Mouse (Mus musculus) G1E (cell line): ENCODE measurements at regions not wholly inside any gene's neighbourhood (a gene's known extent, or its start where the extent isn't known, plus 50 kb on each side); places are given as distances from the start of the nearest gene placed in this dataset.
"Not testable (repeated sequence)": the region's sequence is repeated elsewhere in the genome, so short reads cannot be mapped to it uniquely, and the experiment has no call there.

Experiments
- ATAC-seq: 2 replicates; pipeline ENCODE4 v1.8.0; 2016; ENCODE audit warnings: mild to moderate bottlenecking; ENCODE audit not compliant: insufficient number of reproducible peaks, poor library complexity, low FRiP score, severe bottlenecking; ENCODE audit errors: extremely low read depth
- DNase-seq: peaks from one replicate; pipeline ENCODE4 v3.0.0; 2012; ENCODE audit warnings: low spot score
- H3K27me3 ChIP-seq: 2 replicates; pipeline ENCODE4 v1.6.1; 2012; ENCODE audit warnings: mild to moderate bottlenecking, low read length, inconsistent platforms; ENCODE audit not compliant: insufficient read depth
- H3K36me3 ChIP-seq: replicated peaks from 2 replicates; pipeline ENCODE3; 2012; ENCODE audit warnings: mild to moderate bottlenecking, inconsistent platforms
- H3K4me1 ChIP-seq: 2 replicates; pipeline ENCODE4 v1.6.1; 2012; ENCODE audit warnings: low read depth, low read length, inconsistent platforms, mixed read lengths; ENCODE audit not compliant: insufficient read depth
- H3K4me3 ChIP-seq: 2 replicates; pipeline ENCODE4 v1.5.1; 2012; ENCODE audit warnings: low read depth, mild to moderate bottlenecking, inconsistent platforms, low read length, moderate library complexity, mixed read lengths
- H3K9me3 ChIP-seq: replicated peaks from 2 replicates; pipeline ENCODE4 v1.6.1; 2012; ENCODE audit warnings: inconsistent platforms
- CTCF ChIP-seq: IDR thresholded peaks from 2 replicates; pipeline ENCODE4 v1.5.1; 2012; ENCODE audit warnings: low read depth, low read length, inconsistent platforms, mixed read lengths
- GATA1 ChIP-seq: IDR thresholded peaks from 2 replicates; pipeline ENCODE4 v1.6.1; 2012; ENCODE audit warnings: borderline replicate concordance, low read length, inconsistent platforms, mixed read lengths
- GATA2 ChIP-seq: IDR thresholded peaks from 2 replicates; pipeline ENCODE4 v1.6.1; 2012; ENCODE audit warnings: low read depth, low read length, inconsistent platforms, borderline replicate concordance
- POLR2AphosphoS5 ChIP-seq: IDR thresholded peaks from 2 replicates; pipeline ENCODE4 v1.6.1; 2012; ENCODE audit warnings: low read depth, low read length, inconsistent platforms; ENCODE audit not compliant: insufficient replicate concordance
- TAL1 ChIP-seq: conservative IDR thresholded peaks from 2 replicates; pipeline ENCODE4 v1.6.1; 2012; ENCODE audit warnings: low read depth, low read length, inconsistent platforms, mixed read lengths

- no peak for ATAC-seq
- no peaks in the 10 kb centered on the region for H3K4me1 ChIP-seq
- H3K4me3 ChIP-seq = no peak overlapping the region
- no peak for TF ChIP-seq GATA1
- no peak for TF ChIP-seq POLR2AphosphoS5
- TF ChIP-seq CTCF = no peak
- TF ChIP-seq TAL1 = no peak
- no peak for TF ChIP-seq GATA2
- DNase-seq = no peak
- H3K36me3 ChIP-seq = no peaks in the 10 kb centered on the region
- peaks cover 57% of the 10 kb centered on the region for H3K9me3 ChIP-seq
- no peaks in the 10 kb centered on the region for H3K27me3 ChIP-seq
These were observed 395.4 kb upstream of the Zfp507 start for GRCm38 (mm10) chr7:36198091-36198700.

DNA sequence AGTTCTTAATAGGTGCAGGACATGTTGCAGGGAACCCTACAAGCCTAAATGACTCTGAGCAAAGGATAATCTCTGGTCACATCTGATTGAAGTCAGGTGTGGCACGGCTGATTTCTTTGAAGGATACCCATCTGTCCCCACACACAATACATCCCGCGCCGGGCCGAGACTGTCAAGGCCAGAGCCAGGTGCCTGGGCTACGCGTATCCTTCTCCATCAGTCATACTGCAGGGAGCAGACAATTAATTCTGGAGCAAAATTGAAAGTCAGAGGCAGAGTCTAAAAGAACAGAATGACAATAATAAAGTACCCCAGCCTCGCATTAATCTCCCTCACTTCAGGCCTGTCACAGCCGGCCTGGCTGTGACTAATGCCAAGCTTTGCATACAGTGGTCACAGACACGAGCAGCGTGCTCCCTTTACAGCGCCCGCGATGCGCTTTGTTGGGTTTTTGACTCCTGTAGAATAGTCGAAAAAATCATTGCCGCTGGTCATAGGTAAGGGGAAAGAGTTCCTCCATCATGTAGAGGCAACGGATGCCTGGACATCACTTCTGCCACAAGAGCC is 393.4 kb upstream of the Zfp507 start:
- TF ChIP-seq TAL1 (no peak), POLR2AphosphoS5 (no peak), GATA2 (no peak), CTCF (no peak), GATA1 (no peak)
- no peaks in the 10 kb centered on the region for H3K27me3 ChIP-seq
- H3K9me3 ChIP-seq = peaks cover 61% of the 10 kb centered on the region
- DNase-seq (no peak), ATAC-seq (no peak)
- no peaks in the 10 kb centered on the region for H3K4me1 ChIP-seq
- H3K36me3 ChIP-seq = no peaks in the 10 kb centered on the region
- no peak overlapping the region for H3K4me3 ChIP-seq

DNA sequence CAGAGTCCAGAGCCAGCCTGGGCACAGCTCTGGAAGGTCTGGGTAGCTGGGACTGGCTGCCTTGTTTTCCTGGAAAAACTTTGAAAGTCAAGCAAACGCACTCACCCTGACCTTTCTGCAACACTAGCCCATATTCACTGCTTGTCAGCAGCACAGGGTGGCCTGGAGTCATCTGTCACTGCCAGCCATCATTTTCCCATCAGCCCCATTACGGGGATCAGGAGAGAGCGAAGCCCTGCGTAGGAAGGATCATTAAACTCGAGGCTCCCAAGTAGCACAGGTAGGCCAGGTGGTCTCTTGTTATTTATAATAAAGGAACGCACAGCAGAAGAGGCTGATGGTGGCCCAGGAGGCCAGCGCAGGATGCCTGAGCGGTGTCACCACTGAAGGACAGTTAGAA is 389.8 kb upstream of the Zfp507 start:
- H3K4me1 ChIP-seq = no peaks in the 10 kb centered on the region
- ATAC-seq (no peak), DNase-seq (no peak)
- no peak overlapping the region for H3K4me3 ChIP-seq
- H3K36me3 ChIP-seq = no peaks in the 10 kb centered on the region
- TF ChIP-seq TAL1 (no peak), GATA1 (no peak)
- H3K9me3 ChIP-seq = peaks cover 65% of the 10 kb centered on the region
- no peaks in the 10 kb centered on the region for H3K27me3 ChIP-seq

GRCm38 (mm10) chr7:36177947-36178346 is 375.1 kb upstream of the Zfp507 start:
- DNase-seq (no peak), ATAC-seq (no peak)
- no peaks in the 10 kb centered on the region for H3K36me3 ChIP-seq
- H3K4me3 ChIP-seq = no peak overlapping the region
- H3K27me3 ChIP-seq = no peaks in the 10 kb centered on the region
- TF ChIP-seq POLR2AphosphoS5 = no peak
- no peak for TF ChIP-seq GATA2
- peaks cover 48% of the 10 kb centered on the region for H3K9me3 ChIP-seq
- no peaks in the 10 kb centered on the region for H3K4me1 ChIP-seq

GRCm38 (mm10) chr7:36175296-36175695 is 372.5 kb upstream of the Zfp507 start:
- DNase-seq (no peak), ATAC-seq (no peak)
- H3K4me1 ChIP-seq = no peaks in the 10 kb centered on the region
- TF ChIP-seq GATA1 (no peak), TAL1 (no peak), POLR2AphosphoS5 (no peak), CTCF (no peak), GATA2 (no peak)
- no peaks in the 10 kb centered on the region for H3K36me3 ChIP-seq
- H3K4me3 ChIP-seq = no peak overlapping the region
- no peaks in the 10 kb centered on the region for H3K27me3 ChIP-seq
- peaks cover 45% of the 10 kb centered on the region for H3K9me3 ChIP-seq

DNA sequence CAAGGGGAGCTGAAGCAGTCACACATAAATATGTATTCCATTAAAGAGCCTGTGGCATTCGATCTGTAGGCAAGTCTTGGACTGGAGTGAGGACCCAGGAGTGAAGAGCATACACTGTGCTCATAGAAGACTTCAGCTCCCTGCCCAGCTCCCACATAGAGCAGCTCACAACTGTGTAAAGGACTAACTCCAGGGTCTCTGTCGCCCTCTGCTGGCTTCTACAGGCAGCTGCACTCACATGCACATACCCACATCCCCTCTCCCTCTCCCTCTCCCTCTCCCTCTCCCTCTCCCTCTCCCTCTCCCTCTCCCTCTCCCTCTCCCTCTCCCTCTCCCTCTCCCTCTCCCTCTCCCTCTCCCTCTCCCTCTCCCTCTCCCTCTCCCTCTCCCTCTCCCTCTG is 369.7 kb upstream of the Zfp507 start:
- not testable (repeated sequence) for H3K4me3 ChIP-seq, H3K4me1 ChIP-seq, H3K36me3 ChIP-seq, H3K27me3 ChIP-seq, DNase-seq, ATAC-seq
- H3K9me3 ChIP-seq = peaks cover 31% of the 10 kb centered on the region

DNA sequence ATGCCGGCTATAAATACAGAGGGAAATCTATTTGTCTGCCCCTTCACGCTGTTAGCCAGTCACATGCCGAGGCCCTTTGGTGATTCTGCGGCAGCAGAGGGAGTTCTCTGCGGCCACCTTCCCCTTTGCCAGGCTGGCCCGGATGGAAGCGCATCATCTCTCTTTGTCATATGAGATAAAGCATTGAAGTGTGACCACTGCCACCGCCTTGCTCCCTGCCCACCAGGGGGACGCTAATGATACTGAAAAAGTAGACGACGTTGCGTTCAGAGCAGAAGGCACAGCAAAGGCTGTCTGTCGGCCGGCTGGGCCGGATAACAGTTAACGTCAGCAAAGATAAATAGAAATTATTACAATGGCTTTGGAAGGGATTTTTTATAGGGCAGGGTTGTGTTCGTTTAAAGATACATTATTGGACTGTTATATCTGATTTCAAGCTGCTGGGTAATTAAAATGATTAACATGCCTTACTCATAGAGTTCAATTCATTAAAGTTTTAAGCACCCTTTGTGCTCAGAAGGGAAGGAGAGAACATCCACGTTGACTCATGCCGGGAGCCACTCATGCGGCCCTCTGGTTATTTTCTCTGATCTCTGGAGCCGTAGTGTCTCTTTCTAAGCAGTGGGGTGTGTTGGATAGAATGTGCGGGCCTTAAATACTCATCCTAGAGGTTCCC is 354.6 kb upstream of the Zfp507 start:
- H3K4me3 ChIP-seq = no peak overlapping the region
- peaks cover 63% of the 10 kb centered on the region for H3K9me3 ChIP-seq
- TF ChIP-seq TAL1 = no peak
- TF ChIP-seq GATA2 = no peak
- no peak for TF ChIP-seq GATA1
- TF ChIP-seq POLR2AphosphoS5 = no peak
- TF ChIP-seq CTCF = no peak
- ATAC-seq (no peak), DNase-seq (no peak)
- no peaks in the 10 kb centered on the region for H3K4me1 ChIP-seq
- H3K27me3 ChIP-seq = no peaks in the 10 kb centered on the region
- H3K36me3 ChIP-seq = no peaks in the 10 kb centered on the region
